Mouse (Mus musculus): ENCODE results near the gene Zfp219. TPM values are rescaled to one million over a fixed set of nuclear protein-coding genes. Genes with fewer than 3 reads are reported as not detected.

Zfp219 gene
- polyA plus RNA-seq, 1 experiment = 54.3 TPM

DNA sequence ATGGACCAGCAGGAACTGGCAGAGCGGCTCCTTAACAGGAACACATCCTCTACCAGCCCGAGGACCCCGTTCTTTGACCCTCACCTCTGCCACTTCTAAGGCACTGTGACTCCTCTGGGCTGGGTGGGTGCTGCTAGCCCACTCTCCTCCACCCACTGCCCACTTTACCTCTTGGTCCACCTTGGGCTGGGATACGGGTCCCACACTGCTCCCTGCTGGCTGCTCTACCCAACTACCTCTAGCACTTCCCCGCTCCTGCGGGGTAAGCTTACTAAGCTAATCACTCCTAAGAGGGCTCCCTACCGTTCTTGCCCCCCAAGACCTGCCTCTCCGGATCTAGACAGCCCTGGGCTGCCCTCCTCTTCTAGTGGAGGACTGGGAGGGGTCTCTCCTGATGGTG, 14.3 kb downstream of the Zfp219 start:
- no peak overlapping the region for H3K27ac ChIP-seq (ENCODE audit: insufficient read depth, low read length)
- peaks cover 4% of the 10 kb centered on the region for H3K4me1 ChIP-seq (ENCODE audit: control insufficient read depth, insufficient read depth, low read length)
- no peak for TF ChIP-seq POLR2A (IDR thresholded peaks at IDR 0.05; ENCODE audit: extremely low read depth, insufficient read depth, low read length)
- TF ChIP-seq CTCF (IDR thresholded peaks at IDR 0.05; ENCODE audit: extremely low read depth, insufficient read depth, low read length) = peak; percentile 12; the same call in 1 of the 2 replicates
- H3K4me3 ChIP-seq (ENCODE audit: insufficient read depth, low read length) = no peak overlapping the region

- TF ChIP-seq POLR2A (IDR thresholded peaks at IDR 0.05; ENCODE audit: extremely low read depth, insufficient read depth, low read length) (no peak), CTCF (IDR thresholded peaks at IDR 0.05; ENCODE audit: extremely low read depth, insufficient read depth, low read length) (no peak)
- H3K27ac ChIP-seq (ENCODE audit: insufficient read depth, low read length) = no peak overlapping the region
- peaks cover 4% of the 10 kb centered on the region for H3K4me1 ChIP-seq (ENCODE audit: control insufficient read depth, insufficient read depth, low read length)
- no peak overlapping the region for H3K4me3 ChIP-seq (ENCODE audit: insufficient read depth, low read length)
Measured at GRCm38 (mm10) chr14:52005616-52006015, 14.9 kb downstream of the Zfp219 start.

GRCm38 (mm10) chr14:52005141-52005540, 15.4 kb downstream of the Zfp219 start:
- H3K4me1 ChIP-seq (ENCODE audit: control insufficient read depth, insufficient read depth, low read length) = peaks cover 4% of the 10 kb centered on the region
- TF ChIP-seq POLR2A (IDR thresholded peaks at IDR 0.05; ENCODE audit: extremely low read depth, insufficient read depth, low read length) (no peak), CTCF (IDR thresholded peaks at IDR 0.05; ENCODE audit: extremely low read depth, insufficient read depth, low read length) (no peak)
- H3K27ac ChIP-seq (ENCODE audit: insufficient read depth, low read length) = no peak overlapping the region
- H3K4me3 ChIP-seq (ENCODE audit: insufficient read depth, low read length) = no peak overlapping the region

GRCm38 (mm10) chr14:52003981-52004495, 16.5 kb downstream of the Zfp219 start:
- TF ChIP-seq CTCF (IDR thresholded peaks at IDR 0.05; ENCODE audit: extremely low read depth, insufficient read depth, low read length) = no peak
- TF ChIP-seq POLR2A (IDR thresholded peaks at IDR 0.05; ENCODE audit: extremely low read depth, insufficient read depth, low read length) = peak; percentile 46; the same call in 1 of the 2 replicates
- peaks cover 3% of the 10 kb centered on the region for H3K4me1 ChIP-seq (ENCODE audit: control insufficient read depth, insufficient read depth, low read length)
- H3K4me3 ChIP-seq (ENCODE audit: insufficient read depth, low read length) = peak overlapping the region; percentile 39
- peak overlapping the region; percentile 69 for H3K27ac ChIP-seq (ENCODE audit: insufficient read depth, low read length)

GRCm38 (mm10) chr14:51997483-51997882, 23.1 kb downstream of the Zfp219 start:
- Histone ChIP-seq H3K27ac (ENCODE audit: insufficient read depth, low read length) (no peak overlapping the region), H3K4me1 (ENCODE audit: control insufficient read depth, insufficient read depth, low read length) (no peaks in the 10 kb centered on the region), H3K4me3 (ENCODE audit: insufficient read depth, low read length) (no peak overlapping the region)
- TF ChIP-seq CTCF (IDR thresholded peaks at IDR 0.05; ENCODE audit: extremely low read depth, insufficient read depth, low read length) (no peak), POLR2A (IDR thresholded peaks at IDR 0.05; ENCODE audit: extremely low read depth, insufficient read depth, low read length) (no peak)

- no peak overlapping the region for H3K27ac ChIP-seq (ENCODE audit: insufficient read depth, low read length)
- no peak overlapping the region for H3K4me3 ChIP-seq (ENCODE audit: insufficient read depth, low read length)
- no peaks in the 10 kb centered on the region for H3K4me1 ChIP-seq (ENCODE audit: control insufficient read depth, insufficient read depth, low read length)
- TF ChIP-seq CTCF (IDR thresholded peaks at IDR 0.05; ENCODE audit: extremely low read depth, insufficient read depth, low read length) = no peak
- no peak for TF ChIP-seq POLR2A (IDR thresholded peaks at IDR 0.05; ENCODE audit: extremely low read depth, insufficient read depth, low read length)
Measured at GRCm38 (mm10) chr14:51996866-51997265, 23.7 kb downstream of the Zfp219 start.

DNA sequence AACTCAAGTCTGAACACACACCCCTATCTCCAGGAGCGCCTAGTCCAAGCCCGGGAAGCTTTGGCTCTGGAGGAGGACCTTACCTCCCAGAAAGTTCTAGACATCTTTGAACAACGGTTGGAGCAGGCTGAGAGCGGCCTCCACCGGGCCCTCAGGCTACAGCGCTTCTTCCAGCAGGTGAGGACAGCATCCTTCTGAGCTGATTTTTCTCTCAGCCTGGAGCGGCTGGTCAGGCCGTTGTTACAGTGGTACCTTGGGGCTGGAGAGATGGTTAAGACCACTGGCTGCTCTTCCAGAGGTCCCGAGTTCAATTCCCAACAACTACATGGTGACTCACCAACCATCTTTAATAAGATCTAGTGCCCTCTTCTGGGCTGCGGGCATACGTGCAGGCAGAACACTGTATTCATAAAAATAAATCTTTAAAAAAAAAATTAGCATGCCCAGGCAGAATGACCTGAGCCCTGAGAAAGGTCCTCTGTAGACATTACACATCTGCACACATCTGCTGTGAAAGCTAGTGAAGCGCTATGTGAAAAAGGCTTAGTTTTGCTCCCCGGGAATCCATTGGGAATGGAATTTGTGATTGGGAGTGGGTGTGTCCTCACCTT, 24.2 kb downstream of the Zfp219 start:
- Histone ChIP-seq H3K4me3 (ENCODE audit: insufficient read depth, low read length) (no peak overlapping the region), H3K4me1 (ENCODE audit: control insufficient read depth, insufficient read depth, low read length) (no peaks in the 10 kb centered on the region), H3K27ac (ENCODE audit: insufficient read depth, low read length) (no peak overlapping the region)
- peak; percentile 38 for TF ChIP-seq CTCF (IDR thresholded peaks at IDR 0.05; ENCODE audit: extremely low read depth, insufficient read depth, low read length)
- TF ChIP-seq POLR2A (IDR thresholded peaks at IDR 0.05; ENCODE audit: extremely low read depth, insufficient read depth, low read length) = no peak

DNA sequence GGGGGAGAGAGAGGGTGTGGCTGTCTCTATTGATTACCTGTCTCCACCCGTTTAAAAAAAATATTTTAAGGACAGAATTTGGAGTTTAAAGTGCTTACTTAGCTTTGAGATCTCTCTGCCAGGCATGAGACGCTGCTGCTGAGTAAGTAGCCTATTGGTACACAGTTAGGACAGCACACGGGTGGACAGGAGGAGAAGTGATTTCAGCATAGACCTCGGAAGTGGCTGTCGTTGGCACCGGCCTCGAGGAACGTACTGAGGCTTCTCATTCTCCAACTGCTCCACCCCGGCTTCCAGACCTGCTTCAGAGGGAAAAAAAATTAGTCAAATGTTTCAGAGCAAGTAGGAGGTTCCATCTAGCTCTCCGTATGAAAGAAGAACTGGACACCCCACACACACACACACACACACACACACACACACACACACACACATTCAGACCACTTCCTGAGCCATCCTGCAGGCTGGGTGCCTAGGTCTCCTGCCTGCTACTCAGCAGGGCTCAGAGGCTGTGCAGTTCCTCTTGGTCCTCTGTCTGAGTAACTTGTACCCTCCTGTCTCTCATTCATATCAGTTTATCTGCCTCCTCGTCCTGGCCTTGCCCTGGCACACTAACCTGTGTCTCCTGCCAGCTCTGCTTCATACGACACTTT, 25.2 kb downstream of the Zfp219 start:
- no peak for TF ChIP-seq POLR2A (IDR thresholded peaks at IDR 0.05; ENCODE audit: extremely low read depth, insufficient read depth, low read length)
- no peak for TF ChIP-seq CTCF (IDR thresholded peaks at IDR 0.05; ENCODE audit: extremely low read depth, insufficient read depth, low read length)
- Histone ChIP-seq H3K4me1 (ENCODE audit: control insufficient read depth, insufficient read depth, low read length) (no peaks in the 10 kb centered on the region), H3K27ac (ENCODE audit: insufficient read depth, low read length) (no peak overlapping the region), H3K4me3 (ENCODE audit: insufficient read depth, low read length) (no peak overlapping the region)

GRCm38 (mm10) chr14:51994453-51994852, 26.1 kb downstream of the Zfp219 start:
- Histone ChIP-seq H3K4me1 (ENCODE audit: control insufficient read depth, insufficient read depth, low read length) (no peaks in the 10 kb centered on the region), H3K27ac (ENCODE audit: insufficient read depth, low read length) (no peak overlapping the region), H3K4me3 (ENCODE audit: insufficient read depth, low read length) (no peak overlapping the region)
- TF ChIP-seq POLR2A (IDR thresholded peaks at IDR 0.05; ENCODE audit: extremely low read depth, insufficient read depth, low read length) = no peak
- TF ChIP-seq CTCF (IDR thresholded peaks at IDR 0.05; ENCODE audit: extremely low read depth, insufficient read depth, low read length) = no peak

DNA sequence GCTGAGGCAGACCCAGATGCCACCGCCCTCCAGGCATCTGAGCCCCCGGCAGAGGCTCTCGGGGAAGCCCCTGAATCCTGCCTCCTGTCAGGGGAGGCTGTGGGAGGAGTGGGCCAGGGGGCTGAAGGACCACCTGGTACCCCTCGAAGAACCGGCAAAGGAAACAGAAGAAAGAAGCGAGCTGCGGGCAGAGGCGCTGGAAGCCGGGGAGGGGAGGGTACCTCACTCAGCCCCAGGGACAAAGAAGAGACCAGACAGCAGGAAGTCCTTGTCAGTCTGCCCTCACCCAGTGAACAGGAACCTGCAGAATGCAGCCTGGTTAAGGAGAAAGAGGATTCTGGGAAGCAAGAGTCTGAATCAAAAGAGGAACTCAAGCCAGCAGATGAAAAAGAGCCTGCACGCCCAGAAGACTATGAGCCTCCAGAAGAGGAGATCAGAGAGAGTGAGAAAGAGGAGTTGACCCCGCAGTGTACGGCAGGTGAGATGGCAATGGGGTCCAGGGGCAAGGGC, 31.0 kb downstream of the Zfp219 start:
- TF ChIP-seq CTCF (IDR thresholded peaks at IDR 0.05; ENCODE audit: extremely low read depth, insufficient read depth, low read length) (no peak), POLR2A (IDR thresholded peaks at IDR 0.05; ENCODE audit: extremely low read depth, insufficient read depth, low read length) (no peak)
- H3K4me1 ChIP-seq (ENCODE audit: control insufficient read depth, insufficient read depth, low read length) = no peaks in the 10 kb centered on the region
- no peak overlapping the region for H3K27ac ChIP-seq (ENCODE audit: insufficient read depth, low read length)
- no peak overlapping the region for H3K4me3 ChIP-seq (ENCODE audit: insufficient read depth, low read length)
